Mouse (Mus musculus): Measurements from ENCODE around the gene Folr2. TPM values are rescaled to one million over a fixed set of nuclear protein-coding genes. Genes with fewer than 3 reads are reported as not detected.

Folr2 gene
- polyA plus RNA-seq, 1 experiment from 2014 or later = 2.3 TPM

Small RNA genes lying within 50 kb of the gene (microRNA-seq; reads per million reads assigned to microRNA genes)
- not detected for gene Gm22655

Other genes with a start within 250 kb of the Folr2 start
- gene Clpb, start 193.6 kb downstream of the Folr2 start, polyA plus RNA-seq (2015; fragmentation: Nextera tagmentation; extraction: Ambion mirVana) = 40.6 and 50.1 TPM in 2 replicates
- gene Phox2a, start 38.9 kb downstream of the Folr2 start, polyA plus RNA-seq (2015; fragmentation: Nextera tagmentation; extraction: Ambion mirVana) = 0.10 and 0.55 TPM in 2 replicates
- gene Inppl1, start 19.0 kb downstream of the Folr2 start, polyA plus RNA-seq (2015; fragmentation: Nextera tagmentation; extraction: Ambion mirVana) = 11.5 and 14.9 TPM in 2 replicates
- gene Anapc15, start 6.5 kb upstream of the Folr2 start, polyA plus RNA-seq (2015; fragmentation: Nextera tagmentation; extraction: Ambion mirVana) = 76.9 and 78.1 TPM in 2 replicates
- gene Folr1, start 13.6 kb upstream of the Folr2 start, polyA plus RNA-seq (2015; fragmentation: Nextera tagmentation; extraction: Ambion mirVana) = 17.4 and 18.8 TPM in 2 replicates
- 154 and 164 TPM in 2 replicates for gene Lamtor1, start 48.7 kb upstream of the Folr2 start, polyA plus RNA-seq (2015; fragmentation: Nextera tagmentation; extraction: Ambion mirVana)
- gene Tomt, start 49.2 kb upstream of the Folr2 start, polyA plus RNA-seq (2015; fragmentation: Nextera tagmentation; extraction: Ambion mirVana) = 0.29 and 0.54 TPM in 2 replicates
- 9.1 and 11.4 TPM in 2 replicates for gene Lrrc51, start 76.7 kb upstream of the Folr2 start, polyA plus RNA-seq (2015; fragmentation: Nextera tagmentation; extraction: Ambion mirVana)
- 50.9 and 53.1 TPM in 2 replicates for gene Numa1, start 76.9 kb upstream of the Folr2 start, polyA plus RNA-seq (2015; fragmentation: Nextera tagmentation; extraction: Ambion mirVana)
- gene Il18bp, start 161.5 kb upstream of the Folr2 start, polyA plus RNA-seq (2015; fragmentation: Nextera tagmentation; extraction: Ambion mirVana) = 4.6 and 6.3 TPM in 2 replicates
- 33.7 and 34.2 TPM in 2 replicates for gene Rnf121, start 208.3 kb upstream of the Folr2 start, polyA plus RNA-seq (2015; fragmentation: Nextera tagmentation; extraction: Ambion mirVana)
- 29.6 and 29.8 TPM in 2 replicates for gene Xndc1, start 208.3 kb upstream of the Folr2 start, polyA plus RNA-seq (2015; fragmentation: Nextera tagmentation; extraction: Ambion mirVana)
- gene Xntrpc, start 208.5 kb upstream of the Folr2 start, polyA plus RNA-seq (2015; fragmentation: Nextera tagmentation; extraction: Ambion mirVana) = 1.00 and 1.3 TPM in 2 replicates
- gene Trpc2, start 225.9 kb upstream of the Folr2 start, polyA plus RNA-seq (2015; fragmentation: Nextera tagmentation; extraction: Ambion mirVana) = not detected in 2 replicates
- 0.36 and 0.37 TPM in 2 replicates for gene Art1, start 244.5 kb upstream of the Folr2 start, polyA plus RNA-seq (2015; fragmentation: Nextera tagmentation; extraction: Ambion mirVana)